Mouse (Mus musculus): ENCODE data around the gene Bahcc1. TPM values are rescaled to one million over a fixed set of nuclear protein-coding genes. Genes with fewer than 3 reads are reported as not detected.

Gene Bahcc1
- total and polyA plus RNA-seq, 3 experiments: 0.04 TPM; not detected in 2

- H3K79me2 ChIP-seq (replicated peaks; ENCODE audit: control insufficient read depth, extremely low read depth, insufficient read depth, poor library complexity, severe bottlenecking): no peaks in the 10 kb centered on the region
- TF ChIP-seq IRF4 (IDR thresholded peaks at IDR 0.05; ENCODE audit: low read depth, low read length): no peak
- TF ChIP-seq ZC3H11A (IDR thresholded peaks at IDR 0.05; ENCODE audit: low read depth, low read length): no peak
- no peak for TF ChIP-seq JUND (conservative IDR thresholded peaks at IDR 0.05; ENCODE audit: low read depth, low read length)
- TF ChIP-seq MAX (IDR thresholded peaks at IDR 0.05; ENCODE audit: low read length): no peak
- no peak for TF ChIP-seq NELFE (IDR thresholded peaks at IDR 0.05; ENCODE audit: low read depth, low read length)
- no peak for TF ChIP-seq MYC (IDR thresholded peaks at IDR 0.05; ENCODE audit: low read depth, low read length)
- TF ChIP-seq BHLHE40 (IDR thresholded peaks at IDR 0.05; ENCODE audit: low read depth, low read length): no peak
- no peak for TF ChIP-seq ELF1 (IDR thresholded peaks at IDR 0.05; ENCODE audit: low read depth, low read length)
- TF ChIP-seq ZMIZ1 (IDR thresholded peaks at IDR 0.05; ENCODE audit: low read depth, low read length): no peak
- no peak overlapping the region for H3K9ac ChIP-seq (ENCODE audit: insufficient read depth, low read depth)
- no peak overlapping the region for H3K4me2 ChIP-seq (ENCODE audit: insufficient read depth, low read depth, poor library complexity, severe bottlenecking)
- no peaks in the 10 kb centered on the region for H3K36me3 ChIP-seq (replicated peaks in 1 of 2; ENCODE audit: control insufficient read depth in 1 of 2, insufficient read depth in 1 of 2, low read length in 1 of 2)
- in situ Hi-C loops (cut with MboI; ENCODE audit: low pct_ligation_motif_present, low pct_unique_long_range_greater_than_20kb, low sequenced_read_pairs) (no loop called here), dilution Hi-C loops (cut with MboI; ENCODE audit: extremely low pct_ligation_motif_present, extremely low pct_unique_long_range_greater_than_20kb, low sequenced_read_pairs) (no loop called here)
- H3K27ac ChIP-seq (ENCODE audit: insufficient read depth, low read depth): no peak overlapping the region
- no peak overlapping the region for H3K4me3 ChIP-seq (replicated peaks in 1 of 3; ENCODE audit: low read depth in 2 of 3, low read length in 2 of 3, poor library complexity in 1 of 3)
- H3K27me3 ChIP-seq (replicated peaks): peaks cover 84% of the 10 kb centered on the region
- no peak for DNase-seq (ENCODE audit: extremely low read depth)
- peaks cover 21 to 29% of the 10 kb centered on the region in 2 experiments for H3K4me1 ChIP-seq (ENCODE audit: control insufficient read depth in 1 of 2, insufficient read depth in 2 of 2)
- no peaks in the 10 kb centered on the region for H3K9me3 ChIP-seq (replicated peaks; ENCODE audit: low read length)
These were observed 21.7 kb downstream of the Bahcc1 start for GRCm38 (mm10) chr11:120254420-120254819.

GRCm38 (mm10) chr11:120255038-120255437 is 22.3 kb downstream of the Bahcc1 start:
- Histone ChIP-seq H3K9ac (ENCODE audit: insufficient read depth, low read depth) (no peak overlapping the region), H3K27ac (ENCODE audit: insufficient read depth, low read depth) (no peak overlapping the region), H3K79me2 (replicated peaks; ENCODE audit: control insufficient read depth, extremely low read depth, insufficient read depth, poor library complexity, severe bottlenecking) (no peaks in the 10 kb centered on the region), H3K9me3 (replicated peaks; ENCODE audit: low read length) (no peaks in the 10 kb centered on the region), H3K4me3 (replicated peaks in 1 of 3; ENCODE audit: low read depth in 2 of 3, low read length in 2 of 3, poor library complexity in 1 of 3) (no peak overlapping the region), H3K4me1 (ENCODE audit: control insufficient read depth in 1 of 2, insufficient read depth in 2 of 2) (peaks cover 21 to 29% of the 10 kb centered on the region in 2 experiments), H3K4me2 (ENCODE audit: insufficient read depth, low read depth, poor library complexity, severe bottlenecking) (no peak overlapping the region), H3K27me3 (replicated peaks) (peaks cover 87% of the 10 kb centered on the region), H3K36me3 (replicated peaks in 1 of 2; ENCODE audit: control insufficient read depth in 1 of 2, insufficient read depth in 1 of 2, low read length in 1 of 2) (no peaks in the 10 kb centered on the region)
- DNase-seq (ENCODE audit: extremely low read depth): no peak
- in situ Hi-C loops (cut with MboI; ENCODE audit: low pct_ligation_motif_present, low pct_unique_long_range_greater_than_20kb, low sequenced_read_pairs): loop anchor here (5.0 kb wide), 1 partner anchor 42 kb away; no protein-coding TSS in a partner anchor
- dilution Hi-C loops (cut with MboI; ENCODE audit: extremely low pct_ligation_motif_present, extremely low pct_unique_long_range_greater_than_20kb, low sequenced_read_pairs): no loop called here
- no peak for TF ChIP-seq BHLHE40 (IDR thresholded peaks at IDR 0.05; ENCODE audit: low read depth, low read length)
- no peak for TF ChIP-seq NRF1 (IDR thresholded peaks at IDR 0.05; ENCODE audit: low read depth, low read length)
- no peak for TF ChIP-seq MAZ (IDR thresholded peaks at IDR 0.05; ENCODE audit: low read depth, low read length)
- TF ChIP-seq SMC3 (IDR thresholded peaks at IDR 0.05; ENCODE audit: low read depth, low read length): no peak
- TF ChIP-seq IRF4 (IDR thresholded peaks at IDR 0.05; ENCODE audit: low read depth, low read length): no peak

GRCm38 (mm10) chr11:120255499-120255898 is 22.8 kb downstream of the Bahcc1 start:
- Histone ChIP-seq H3K36me3 (replicated peaks in 1 of 2; ENCODE audit: control insufficient read depth in 1 of 2, insufficient read depth in 1 of 2, low read length in 1 of 2) (no peaks in the 10 kb centered on the region), H3K79me2 (replicated peaks; ENCODE audit: control insufficient read depth, extremely low read depth, insufficient read depth, poor library complexity, severe bottlenecking) (no peaks in the 10 kb centered on the region), H3K4me2 (ENCODE audit: insufficient read depth, low read depth, poor library complexity, severe bottlenecking) (no peak overlapping the region), H3K27ac (ENCODE audit: insufficient read depth, low read depth) (no peak overlapping the region), H3K4me1 (ENCODE audit: control insufficient read depth in 1 of 2, insufficient read depth in 2 of 2) (peaks cover 21 to 29% of the 10 kb centered on the region in 2 experiments), H3K9ac (ENCODE audit: insufficient read depth, low read depth) (no peak overlapping the region), H3K27me3 (replicated peaks) (peaks cover 87% of the 10 kb centered on the region), H3K4me3 (replicated peaks in 1 of 3; ENCODE audit: low read depth in 2 of 3, low read length in 2 of 3, poor library complexity in 1 of 3) (no peak overlapping the region), H3K9me3 (replicated peaks; ENCODE audit: low read length) (no peaks in the 10 kb centered on the region)
- no peak for DNase-seq (ENCODE audit: extremely low read depth)
- dilution Hi-C loops (cut with MboI; ENCODE audit: extremely low pct_ligation_motif_present, extremely low pct_unique_long_range_greater_than_20kb, low sequenced_read_pairs) (no loop called here), in situ Hi-C loops (cut with MboI; ENCODE audit: low pct_ligation_motif_present, low pct_unique_long_range_greater_than_20kb, low sequenced_read_pairs) (loop anchor here (5.0 kb wide), 1 partner anchor 42 kb away; no protein-coding TSS in a partner anchor)
- TF ChIP-seq GABPA (IDR thresholded peaks at IDR 0.05; ENCODE audit: insufficient replicate concordance, low read depth, low read length) (no peak), E2F4 (IDR thresholded peaks at IDR 0.05; ENCODE audit: insufficient replicate concordance, low read depth, low read length) (no peak), MXI1 (IDR thresholded peaks at IDR 0.05; ENCODE audit: low read depth, low read length) (no peak), CHD2 (IDR thresholded peaks at IDR 0.05; ENCODE audit: low read length) (no peak), ZKSCAN1 (IDR thresholded peaks at IDR 0.05; ENCODE audit: borderline replicate concordance, low read depth, low read length) (no peak), UBTF (IDR thresholded peaks at IDR 0.05; ENCODE audit: low read depth, low read length) (no peak), JUN (IDR thresholded peaks at IDR 0.05; ENCODE audit: insufficient read depth, low read depth, low read length) (no peak)
